Mouse (Mus musculus): ENCODE measurements at regions not wholly inside any gene's neighbourhood (a gene's known extent, or its start where the extent isn't known, plus 50 kb on each side); places are given as distances from the start of the nearest gene placed in this dataset.

GRCm38 (mm10) chr8:116268161-116268560 is 236.6 kb upstream of the Dynlrb2 start:
- TF ChIP-seq CTCF (conservative IDR thresholded peaks at IDR 0.05; ENCODE audit: low read length) (no peak), POU5F1 (IDR thresholded peaks at IDR 0.05; ENCODE audit: borderline replicate concordance, low read length) (no peak)

Measured in E14TG2a.4 (cell line).